Mouse (Mus musculus) G1E-ER4 (cell line): ENCODE data around the gene Ifitm10. TPM values are rescaled to one million over a fixed set of nuclear protein-coding genes. Genes with fewer than 3 reads are reported as not detected.

Experiments
- GATA1 ChIP-seq: IDR thresholded peaks from one replicate; pipeline ENCODE4 v1.8.0; 2012; ENCODE audit warnings: low read length, inconsistent platforms
- polyA plus RNA-seq: library from polyadenylated mRNA; stranded (reverse); fragments of >175 nt; gene quantifications from 2 replicates; pipeline ENCODE4 v1.2.3, GENCODE M21; 2012

The Ifitm10 gene
- polyA plus RNA-seq, 1 experiment = 0.06 TPM

- TF ChIP-seq GATA1 = peak; percentile 40
Observed at GRCm38 (mm10) chr7:142351569-142351968, 22.0 kb downstream of the Ifitm10 start.

GRCm38 (mm10) chr7:142349308-142349961, 24.1 kb downstream of the Ifitm10 start:
- TF ChIP-seq GATA1 = no peak

- no peak for TF ChIP-seq GATA1
Observed at GRCm38 (mm10) chr7:142347542-142347941, 26.0 kb downstream of the Ifitm10 start.

GRCm38 (mm10) chr7:142342247-142342640, 31.3 kb downstream of the Ifitm10 start:
- TF ChIP-seq GATA1 = no peak

- TF ChIP-seq GATA1 = no peak
Observed at GRCm38 (mm10) chr7:142341564-142342246, 31.8 kb downstream of the Ifitm10 start.

- TF ChIP-seq GATA1 = no peak
Observed at GRCm38 (mm10) chr7:142340269-142340970, 33.1 kb downstream of the Ifitm10 start.

- no peak for TF ChIP-seq GATA1
Observed at GRCm38 (mm10) chr7:142335151-142335550, 38.4 kb downstream of the Ifitm10 start.

- TF ChIP-seq GATA1 = no peak
Observed at GRCm38 (mm10) chr7:142334246-142334645, 39.3 kb downstream of the Ifitm10 start.

- TF ChIP-seq GATA1 = no peak
Observed at GRCm38 (mm10) chr7:142331281-142331680, 42.3 kb downstream of the Ifitm10 start.

- TF ChIP-seq GATA1 = peak; percentile 12
Observed at GRCm38 (mm10) chr7:142330271-142330724, 43.3 kb downstream of the Ifitm10 start.

- TF ChIP-seq GATA1 = no peak
Observed at GRCm38 (mm10) chr7:142328507-142328906, 45.0 kb downstream of the Ifitm10 start.

GRCm38 (mm10) chr7:142326714-142327445, 46.7 kb downstream of the Ifitm10 start:
- no peak for TF ChIP-seq GATA1

- TF ChIP-seq GATA1 = no peak
Observed at GRCm38 (mm10) chr7:142323396-142324117, 50.0 kb downstream of the Ifitm10 start.

GRCm38 (mm10) chr7:142322641-142323040, 50.9 kb downstream of the Ifitm10 start:
- TF ChIP-seq GATA1 = no peak

GRCm38 (mm10) chr7:142320906-142321305, 52.6 kb downstream of the Ifitm10 start:
- TF ChIP-seq GATA1 = no peak
